Mouse (Mus musculus): ENCODE measurements at regions not wholly inside any gene's neighbourhood (a gene's known extent, or its start where the extent isn't known, plus 50 kb on each side); places are given as distances from the start of the nearest gene placed in this dataset.

DNA sequence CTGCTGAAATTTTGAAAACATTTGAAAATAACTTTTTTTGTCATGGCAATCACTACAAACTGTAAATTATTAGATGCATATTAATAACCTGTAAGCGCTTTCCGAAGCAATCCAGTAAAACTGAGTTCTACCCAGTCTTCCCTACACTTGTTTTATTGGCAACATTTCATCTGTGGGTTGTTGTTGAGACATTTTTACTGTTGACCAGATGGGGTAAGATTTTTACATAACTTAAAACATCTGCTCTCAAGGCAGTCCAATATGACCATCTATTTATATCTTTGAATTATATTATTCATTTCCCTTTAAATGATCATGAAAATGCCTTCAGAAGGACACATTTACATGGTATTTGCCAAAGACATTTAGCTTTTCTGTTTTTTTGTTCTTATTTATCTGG is 520.5 kb downstream of the Olfm4 start:
- H3K4me3 ChIP-seq (ENCODE audit: insufficient read depth, low read length): no peak overlapping the region
- H3K4me1 ChIP-seq (ENCODE audit: control insufficient read depth, insufficient read depth, low read length): no peaks in the 10 kb centered on the region
- TF ChIP-seq CTCF (IDR thresholded peaks at IDR 0.05; ENCODE audit: borderline replicate concordance, insufficient read depth, low read length): no peak
- TF ChIP-seq POLR2A (IDR thresholded peaks at IDR 0.05; ENCODE audit: low read depth, low read length): no peak
- H3K27ac ChIP-seq (ENCODE audit: insufficient read depth, low read length): no peak overlapping the region

DNA sequence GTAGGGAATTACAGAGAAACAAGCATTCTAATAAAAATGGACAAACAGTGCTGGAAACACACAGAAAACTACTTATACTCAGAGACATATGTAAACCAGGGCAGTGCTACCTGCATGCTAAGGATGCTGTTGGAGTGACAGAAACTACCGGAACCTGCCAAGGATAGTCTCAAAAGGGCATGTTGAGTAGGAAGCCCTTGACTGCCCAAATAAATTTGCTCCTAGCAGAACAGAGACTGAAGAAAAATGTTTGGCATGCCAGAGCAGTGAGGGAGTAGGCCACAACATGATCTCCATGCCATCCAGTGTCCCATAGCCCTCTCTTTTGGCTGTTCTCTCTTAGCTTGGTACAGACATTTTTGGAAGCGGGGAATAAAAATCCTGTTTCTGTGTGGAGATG is 532.7 kb downstream of the Olfm4 start:
- Histone ChIP-seq H3K4me3 (ENCODE audit: insufficient read depth, low read length) (no peak overlapping the region), H3K4me1 (ENCODE audit: control insufficient read depth, insufficient read depth, low read length) (no peaks in the 10 kb centered on the region), H3K27ac (ENCODE audit: insufficient read depth, low read length) (no peak overlapping the region)
- TF ChIP-seq POLR2A (IDR thresholded peaks at IDR 0.05; ENCODE audit: low read depth, low read length): no peak
- no peak for TF ChIP-seq CTCF (IDR thresholded peaks at IDR 0.05; ENCODE audit: borderline replicate concordance, insufficient read depth, low read length)

DNA sequence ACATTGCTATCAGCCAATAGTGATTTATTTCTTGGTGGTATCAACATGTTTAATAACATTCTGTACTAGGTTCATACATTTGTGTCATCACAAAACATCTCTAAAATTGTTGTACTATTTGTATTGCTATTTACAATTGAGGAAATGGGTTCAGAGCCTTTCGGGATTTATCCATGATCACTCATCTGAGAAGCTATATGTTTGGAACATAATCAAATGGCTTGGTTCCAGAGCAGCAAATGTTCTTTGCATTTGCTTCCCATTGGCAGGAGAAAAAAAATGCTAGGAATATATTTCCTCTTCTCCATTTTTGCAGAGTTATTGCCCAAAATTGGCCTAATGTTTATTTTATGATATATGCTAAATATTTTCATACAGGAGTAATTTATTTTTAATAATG is 537.3 kb downstream of the Olfm4 start:
- TF ChIP-seq CTCF (IDR thresholded peaks at IDR 0.05; ENCODE audit: borderline replicate concordance, insufficient read depth, low read length) (no peak), POLR2A (IDR thresholded peaks at IDR 0.05; ENCODE audit: low read depth, low read length) (no peak)
- Histone ChIP-seq H3K4me3 (ENCODE audit: insufficient read depth, low read length) (no peak overlapping the region), H3K4me1 (ENCODE audit: control insufficient read depth, insufficient read depth, low read length) (no peaks in the 10 kb centered on the region), H3K27ac (ENCODE audit: insufficient read depth, low read length) (no peak overlapping the region)

- Histone ChIP-seq H3K4me3 (ENCODE audit: insufficient read depth, low read length) (no peak overlapping the region), H3K4me1 (ENCODE audit: control insufficient read depth, insufficient read depth, low read length) (no peaks in the 10 kb centered on the region), H3K27ac (ENCODE audit: insufficient read depth, low read length) (no peak overlapping the region)
- TF ChIP-seq CTCF (IDR thresholded peaks at IDR 0.05; ENCODE audit: borderline replicate concordance, insufficient read depth, low read length) (no peak), POLR2A (IDR thresholded peaks at IDR 0.05; ENCODE audit: low read depth, low read length) (no peak)
These were observed 537.8 kb downstream of the Olfm4 start for GRCm38 (mm10) chr14:80521631-80522030.

DNA sequence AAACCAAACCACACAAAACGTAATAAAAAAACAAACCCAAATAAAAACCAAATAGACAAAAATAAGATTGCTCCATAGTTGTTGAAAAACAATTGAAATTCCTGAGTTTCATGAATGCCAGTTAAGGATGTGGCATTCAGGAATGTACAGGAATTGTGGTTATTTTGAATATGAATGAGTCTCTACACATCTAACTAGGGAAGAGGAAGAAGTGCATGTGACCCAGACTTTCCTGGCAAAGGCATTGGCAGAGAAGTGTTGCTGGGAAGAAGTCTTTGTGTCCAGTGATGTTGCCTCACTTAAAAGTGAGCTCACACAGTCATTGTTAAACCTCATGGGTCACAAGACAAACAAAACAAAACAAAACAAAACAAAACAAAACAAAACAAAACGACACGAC is 538.7 kb downstream of the Olfm4 start:
- Histone ChIP-seq H3K27ac (ENCODE audit: insufficient read depth, low read length) (no peak overlapping the region), H3K4me1 (ENCODE audit: control insufficient read depth, insufficient read depth, low read length) (no peaks in the 10 kb centered on the region), H3K4me3 (ENCODE audit: insufficient read depth, low read length) (no peak overlapping the region)
- no peak for TF ChIP-seq POLR2A (IDR thresholded peaks at IDR 0.05; ENCODE audit: low read depth, low read length)
- no peak for TF ChIP-seq CTCF (IDR thresholded peaks at IDR 0.05; ENCODE audit: borderline replicate concordance, insufficient read depth, low read length)

DNA sequence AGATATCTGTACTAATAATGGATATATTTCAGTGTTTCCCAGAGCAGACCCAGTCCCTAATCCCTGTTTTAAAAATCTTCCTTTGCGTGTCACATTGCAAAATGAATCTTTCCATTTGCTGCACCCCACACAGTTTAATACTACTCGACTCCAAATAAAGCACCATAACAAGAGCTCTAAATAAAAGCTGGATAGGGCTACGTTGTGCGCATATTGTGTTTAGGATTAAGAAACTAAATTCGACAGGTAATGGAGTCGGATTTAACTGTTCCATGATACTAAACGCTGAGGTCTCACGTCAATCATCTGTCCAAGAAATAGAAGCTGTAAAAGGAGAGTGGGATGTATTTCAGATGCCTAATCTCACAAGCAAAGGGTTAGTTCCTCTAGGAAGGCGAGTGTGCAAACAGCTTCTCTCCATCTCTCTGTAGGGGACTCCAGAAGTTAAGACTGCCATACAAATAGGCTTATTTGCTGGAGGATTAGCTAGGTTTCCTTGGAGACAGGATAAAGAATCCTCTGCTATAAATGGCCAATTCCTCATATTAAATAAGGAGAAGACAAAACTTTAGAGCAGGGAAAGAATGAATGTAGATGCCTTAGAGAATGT is 544.6 kb downstream of the Olfm4 start:
- Histone ChIP-seq H3K4me1 (ENCODE audit: control insufficient read depth, insufficient read depth, low read length) (no peaks in the 10 kb centered on the region), H3K27ac (ENCODE audit: insufficient read depth, low read length) (no peak overlapping the region), H3K4me3 (ENCODE audit: insufficient read depth, low read length) (no peak overlapping the region)
- TF ChIP-seq CTCF (IDR thresholded peaks at IDR 0.05; ENCODE audit: borderline replicate concordance, insufficient read depth, low read length) (no peak), POLR2A (IDR thresholded peaks at IDR 0.05; ENCODE audit: low read depth, low read length) (no peak)

DNA sequence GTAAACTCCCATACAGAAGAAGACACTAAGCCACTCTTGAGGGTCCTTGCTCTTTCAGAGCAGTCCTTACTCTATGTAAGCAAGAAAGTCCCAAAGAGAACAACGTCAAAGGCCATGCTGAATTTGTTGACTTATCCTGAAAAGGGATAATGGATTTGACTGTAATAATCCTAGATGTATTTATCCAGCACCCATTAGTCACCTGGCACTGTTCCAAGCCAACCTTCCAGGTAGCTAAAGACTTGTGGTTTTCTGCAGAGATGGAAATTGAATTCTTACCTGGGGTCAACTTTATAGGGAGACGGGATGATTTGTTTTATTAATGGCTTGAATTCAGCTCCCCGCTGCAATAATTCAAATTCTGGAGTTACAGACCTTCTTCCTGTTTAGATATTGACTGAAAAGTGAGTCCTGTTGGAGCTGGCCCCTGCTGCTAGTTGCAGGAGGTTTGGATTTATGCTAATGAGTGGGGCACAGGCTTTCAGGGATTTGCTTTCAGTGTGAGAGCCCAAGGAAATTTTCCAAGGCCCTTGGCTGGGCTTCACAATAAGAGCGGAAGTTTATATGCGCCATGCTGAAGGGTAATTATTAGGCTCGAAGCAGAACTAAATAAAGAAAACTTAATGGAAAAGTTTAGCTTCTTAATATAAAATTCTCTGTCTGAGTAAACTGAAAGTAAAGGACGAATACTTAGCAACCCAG is 552.3 kb downstream of the Olfm4 start:
- no peak for TF ChIP-seq POLR2A (IDR thresholded peaks at IDR 0.05; ENCODE audit: low read depth, low read length)
- no peak for TF ChIP-seq CTCF (IDR thresholded peaks at IDR 0.05; ENCODE audit: borderline replicate concordance, insufficient read depth, low read length)
- no peaks in the 10 kb centered on the region for H3K4me1 ChIP-seq (ENCODE audit: control insufficient read depth, insufficient read depth, low read length)
- no peak overlapping the region for H3K4me3 ChIP-seq (ENCODE audit: insufficient read depth, low read length)

GRCm38 (mm10) chr14:80559950-80560349 is 576.1 kb downstream of the Olfm4 start:
- no peak overlapping the region for H3K4me3 ChIP-seq (ENCODE audit: insufficient read depth, low read length)
- H3K27ac ChIP-seq (ENCODE audit: insufficient read depth, low read length): no peak overlapping the region
- TF ChIP-seq CTCF (IDR thresholded peaks at IDR 0.05; ENCODE audit: borderline replicate concordance, insufficient read depth, low read length) (no peak), POLR2A (IDR thresholded peaks at IDR 0.05; ENCODE audit: low read depth, low read length) (no peak)
- no peaks in the 10 kb centered on the region for H3K4me1 ChIP-seq (ENCODE audit: control insufficient read depth, insufficient read depth, low read length)

More for the DNA sequence above, 552.3 kb downstream of the Olfm4 start:
- no peak overlapping the region for H3K27ac ChIP-seq (ENCODE audit: insufficient read depth, low read length)
